Mouse (Mus musculus): ENCODE measurements around the gene Cyfip1. TPM values are rescaled to one million over a fixed set of nuclear protein-coding genes. Genes with fewer than 3 reads are reported as not detected.
"Not testable (repeated sequence)": the region's sequence is repeated elsewhere in the genome, so short reads cannot be mapped to it uniquely, and the experiment has no call there.

The Cyfip1 gene
- polyA plus RNA-seq, 1 experiment from 2014 or later = 45.1 TPM

DNA sequence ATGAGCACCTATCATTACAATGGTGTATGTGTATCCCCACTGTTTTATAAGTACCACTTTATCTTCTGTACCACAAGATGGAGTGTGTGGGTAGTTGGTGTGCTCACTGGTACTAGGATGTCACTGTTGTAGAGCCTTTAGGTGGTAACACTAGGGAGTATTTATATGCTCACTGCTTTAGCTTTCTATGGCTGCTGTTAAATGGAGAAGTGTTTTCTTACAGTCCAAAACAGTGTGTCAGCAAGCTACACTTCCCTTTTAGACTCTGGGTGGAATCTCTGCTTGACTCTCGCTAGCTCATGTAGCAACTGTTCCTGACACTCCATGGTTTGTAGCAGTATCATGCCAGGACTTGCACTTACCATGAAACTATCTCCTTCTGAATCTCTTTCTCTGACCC, 68.0 kb downstream of the Cyfip1 start:
- Histone ChIP-seq H3K27ac (ENCODE audit: low read depth, low read length) (no peak overlapping the region), H3K9me3 (ENCODE audit: control insufficient read depth, low read length) (no peaks in the 10 kb centered on the region), H3K27me3 (replicated peaks; ENCODE audit: control insufficient read depth, insufficient read depth, low read length) (no peaks in the 10 kb centered on the region), H3K9ac (ENCODE audit: low read depth, low read length) (no peak overlapping the region), H3K36me3 (ENCODE audit: control insufficient read depth, insufficient read depth, low read length) (peaks cover 32% of the 10 kb centered on the region), H3K4me1 (ENCODE audit: control insufficient read depth, insufficient read depth, low read depth, low read length) (no peaks in the 10 kb centered on the region), H3K4me3 (ENCODE audit: low read length) (no peak overlapping the region), H3K4me2 (ENCODE audit: low read length) (no peak overlapping the region)
- ATAC-seq = no peak
- WGBS = 88% methylated on average over 1 of the region's 1 CpGs

DNA sequence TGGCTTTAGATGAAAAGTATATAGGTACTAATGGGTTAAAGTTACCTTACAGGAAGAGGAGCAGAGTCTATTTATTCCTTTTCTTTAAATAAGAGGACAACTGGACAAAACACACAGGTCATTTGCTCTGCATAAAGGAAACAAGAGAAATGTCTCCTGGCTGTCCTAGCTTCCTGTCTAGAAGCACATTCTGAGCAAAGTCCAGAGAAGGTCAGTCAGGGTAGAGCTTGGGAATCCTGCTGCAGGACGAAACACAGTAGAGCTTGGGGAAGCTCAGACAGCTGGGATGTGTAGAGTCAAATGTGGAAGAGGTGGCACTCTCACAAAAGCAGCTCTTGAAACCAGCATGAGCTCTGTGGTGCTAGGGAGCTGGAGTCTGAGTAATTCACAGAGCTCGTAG, 68.8 kb downstream of the Cyfip1 start:
- no peaks in the 10 kb centered on the region for H3K9me3 ChIP-seq (ENCODE audit: control insufficient read depth, low read length)
- 83% methylated on average over 2 of the region's 2 CpGs for WGBS
- no peak overlapping the region for H3K4me2 ChIP-seq (ENCODE audit: low read length)
- no peak overlapping the region for H3K9ac ChIP-seq (ENCODE audit: low read depth, low read length)
- H3K4me3 ChIP-seq (ENCODE audit: low read length) = no peak overlapping the region
- no peaks in the 10 kb centered on the region for H3K4me1 ChIP-seq (ENCODE audit: control insufficient read depth, insufficient read depth, low read depth, low read length)
- H3K27me3 ChIP-seq (replicated peaks; ENCODE audit: control insufficient read depth, insufficient read depth, low read length) = no peaks in the 10 kb centered on the region
- H3K27ac ChIP-seq (ENCODE audit: low read depth, low read length) = no peak overlapping the region
- ATAC-seq = no peak
- H3K36me3 ChIP-seq (ENCODE audit: control insufficient read depth, insufficient read depth, low read length) = peaks cover 37% of the 10 kb centered on the region

DNA sequence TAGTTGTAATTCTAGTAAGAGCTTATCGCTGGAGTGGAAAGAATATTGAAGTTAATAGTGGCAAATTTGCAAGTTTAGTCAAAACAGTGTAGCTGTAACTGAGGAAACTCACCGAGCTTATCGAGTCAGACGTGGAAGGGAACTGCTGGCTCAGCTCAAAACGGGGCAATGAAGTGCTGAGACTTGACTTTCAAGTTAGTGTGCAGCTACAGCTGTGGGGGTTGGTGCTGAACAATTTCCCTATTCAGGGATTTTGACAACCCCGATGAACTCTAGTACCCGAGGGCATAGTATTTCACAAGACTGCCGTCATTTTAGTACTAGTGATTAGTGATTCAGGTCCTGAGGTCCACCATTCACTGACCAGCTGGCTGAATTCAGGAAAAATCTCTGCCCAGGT, 69.8 kb downstream of the Cyfip1 start:
- 79% methylated on average over 8 of the region's 8 CpGs for WGBS
- no peak for ATAC-seq

DNA sequence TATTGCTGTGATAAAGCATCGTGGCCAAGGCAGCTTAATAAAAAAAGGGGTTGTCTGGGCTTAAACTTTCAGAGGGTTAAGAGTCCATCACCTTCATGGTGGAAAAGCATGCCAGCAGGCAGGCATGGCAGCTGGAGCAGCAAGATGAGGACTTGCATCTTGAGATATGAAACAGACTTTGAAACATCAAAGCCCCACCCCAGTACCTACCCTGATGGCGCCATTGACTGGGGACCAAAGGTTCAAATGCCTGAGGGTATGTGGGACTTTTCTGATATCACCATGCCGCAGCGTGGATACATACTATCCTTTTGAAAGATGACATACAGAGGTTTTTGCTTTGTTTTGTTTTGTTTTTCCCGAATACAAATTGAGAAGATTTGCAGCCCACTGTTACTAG, 70.6 kb downstream of the Cyfip1 start:
- H3K36me3 ChIP-seq (ENCODE audit: control insufficient read depth, insufficient read depth, low read length) = peaks cover 40% of the 10 kb centered on the region
- H3K9ac ChIP-seq (ENCODE audit: low read depth, low read length) = no peak overlapping the region
- no peak overlapping the region for H3K4me2 ChIP-seq (ENCODE audit: low read length)
- H3K4me1 ChIP-seq (ENCODE audit: control insufficient read depth, insufficient read depth, low read depth, low read length) = no peaks in the 10 kb centered on the region
- 98% methylated on average over 5 of the region's 5 CpGs for WGBS
- no peaks in the 10 kb centered on the region for H3K9me3 ChIP-seq (ENCODE audit: control insufficient read depth, low read length)
- H3K4me3 ChIP-seq (ENCODE audit: low read length) = no peak overlapping the region
- no peaks in the 10 kb centered on the region for H3K27me3 ChIP-seq (replicated peaks; ENCODE audit: control insufficient read depth, insufficient read depth, low read length)
- no peak overlapping the region for H3K27ac ChIP-seq (ENCODE audit: low read depth, low read length)
- ATAC-seq = no peak

More for the DNA sequence above, 69.8 kb downstream of the Cyfip1 start:
- Histone ChIP-seq H3K9ac (ENCODE audit: low read depth, low read length) (no peak overlapping the region), H3K36me3 (ENCODE audit: control insufficient read depth, insufficient read depth, low read length) (peaks cover 39% of the 10 kb centered on the region), H3K4me2 (ENCODE audit: low read length) (no peak overlapping the region), H3K4me3 (ENCODE audit: low read length) (no peak overlapping the region), H3K27ac (ENCODE audit: low read depth, low read length) (no peak overlapping the region), H3K9me3 (ENCODE audit: control insufficient read depth, low read length) (no peaks in the 10 kb centered on the region), H3K4me1 (ENCODE audit: control insufficient read depth, insufficient read depth, low read depth, low read length) (no peaks in the 10 kb centered on the region), H3K27me3 (replicated peaks; ENCODE audit: control insufficient read depth, insufficient read depth, low read length) (no peaks in the 10 kb centered on the region)

DNA sequence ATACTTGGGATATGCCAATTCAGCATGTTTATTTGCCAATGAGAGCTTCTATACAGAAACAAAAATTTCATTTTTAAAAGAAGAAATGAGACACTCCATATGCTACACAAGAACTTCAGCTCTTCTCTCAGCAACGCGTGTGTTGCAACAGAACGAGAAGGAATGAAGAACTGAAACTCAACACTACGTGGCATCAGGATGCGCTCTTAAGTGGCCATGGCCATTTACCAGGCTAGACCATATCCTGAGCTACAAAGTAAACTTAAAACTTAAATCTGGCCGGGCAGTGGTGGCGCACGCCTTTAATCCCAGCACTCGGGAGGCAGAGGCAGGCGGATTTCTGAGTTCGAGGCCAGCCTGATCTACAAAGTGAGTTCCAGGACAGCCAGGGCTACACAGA, 76.8 kb downstream of the Cyfip1 start:
- not testable (repeated sequence) for ATAC-seq; H3K9ac ChIP-seq (ENCODE audit: low read depth, low read length); H3K4me1 ChIP-seq (ENCODE audit: control insufficient read depth, insufficient read depth, low read depth, low read length); H3K27me3 ChIP-seq (replicated peaks; ENCODE audit: control insufficient read depth, insufficient read depth, low read length); H3K4me2 ChIP-seq (ENCODE audit: low read length); H3K4me3 ChIP-seq (ENCODE audit: low read length); H3K9me3 ChIP-seq (ENCODE audit: control insufficient read depth, low read length); H3K27ac ChIP-seq (ENCODE audit: low read depth, low read length)
- peaks cover 36% of the 10 kb centered on the region for H3K36me3 ChIP-seq (ENCODE audit: control insufficient read depth, insufficient read depth, low read length)
- 98% methylated on average over 11 of the region's 11 CpGs for WGBS

DNA sequence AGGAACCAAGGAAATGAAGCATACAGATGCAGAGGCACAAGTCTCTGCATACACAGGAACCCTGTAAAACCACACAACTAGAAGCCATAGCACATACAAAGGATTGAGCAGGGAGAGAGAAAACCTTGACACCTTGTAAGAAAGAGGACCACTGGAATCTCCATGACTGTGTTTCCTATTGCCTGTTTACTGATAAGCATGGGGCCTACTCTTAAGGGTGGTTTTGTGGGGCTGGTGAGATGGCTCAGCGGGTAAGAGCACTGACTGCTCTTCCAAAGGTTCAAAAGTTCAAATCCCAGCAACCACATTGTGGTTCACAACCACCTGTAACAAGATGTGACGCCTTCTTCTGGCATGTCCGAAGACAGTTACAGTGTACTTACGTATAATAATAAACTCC, 85.7 kb downstream of the Cyfip1 start:
- WGBS = 94% methylated on average over 4 of the region's 4 CpGs
- H3K36me3 ChIP-seq (ENCODE audit: control insufficient read depth, insufficient read depth, low read length) = peaks cover 39% of the 10 kb centered on the region
- H3K4me2 ChIP-seq (ENCODE audit: low read length) = no peak overlapping the region
- no peaks in the 10 kb centered on the region for H3K27me3 ChIP-seq (replicated peaks; ENCODE audit: control insufficient read depth, insufficient read depth, low read length)
- H3K27ac ChIP-seq (ENCODE audit: low read depth, low read length) = no peak overlapping the region
- no peaks in the 10 kb centered on the region for H3K9me3 ChIP-seq (ENCODE audit: control insufficient read depth, low read length)
- no peak overlapping the region for H3K4me3 ChIP-seq (ENCODE audit: low read length)
- H3K4me1 ChIP-seq (ENCODE audit: control insufficient read depth, insufficient read depth, low read depth, low read length) = no peaks in the 10 kb centered on the region
- ATAC-seq = no peak
- no peak overlapping the region for H3K9ac ChIP-seq (ENCODE audit: low read depth, low read length)

DNA sequence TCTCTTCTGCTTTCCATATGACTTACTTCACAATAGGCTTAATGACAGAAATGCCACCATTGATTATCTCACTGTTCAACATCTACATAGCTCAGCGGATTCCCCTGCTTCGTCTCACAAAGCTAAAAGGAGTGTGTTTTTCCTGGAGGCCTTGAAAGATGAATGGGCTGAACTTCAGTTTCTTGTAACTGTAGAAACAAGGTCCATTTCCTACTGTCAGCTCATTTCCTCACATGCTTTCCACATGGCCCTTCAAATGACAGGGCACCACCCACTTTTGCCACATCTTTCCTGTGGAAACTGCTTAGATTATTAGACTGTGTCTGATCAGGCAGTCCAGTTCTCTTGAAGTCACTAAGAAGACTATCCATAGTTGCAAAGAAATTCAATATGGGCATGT, 87.1 kb downstream of the Cyfip1 start:
- WGBS = 96% methylated on average over 2 of the region's 2 CpGs
- H3K9me3 ChIP-seq (ENCODE audit: control insufficient read depth, low read length) = no peaks in the 10 kb centered on the region
- no peaks in the 10 kb centered on the region for H3K27me3 ChIP-seq (replicated peaks; ENCODE audit: control insufficient read depth, insufficient read depth, low read length)
- H3K4me2 ChIP-seq (ENCODE audit: low read length) = no peak overlapping the region
- no peak overlapping the region for H3K9ac ChIP-seq (ENCODE audit: low read depth, low read length)
- no peak for ATAC-seq
- H3K4me1 ChIP-seq (ENCODE audit: control insufficient read depth, insufficient read depth, low read depth, low read length) = no peaks in the 10 kb centered on the region
- peaks cover 32% of the 10 kb centered on the region for H3K36me3 ChIP-seq (ENCODE audit: control insufficient read depth, insufficient read depth, low read length)
- H3K27ac ChIP-seq (ENCODE audit: low read depth, low read length) = no peak overlapping the region
- H3K4me3 ChIP-seq (ENCODE audit: low read length) = no peak overlapping the region

DNA sequence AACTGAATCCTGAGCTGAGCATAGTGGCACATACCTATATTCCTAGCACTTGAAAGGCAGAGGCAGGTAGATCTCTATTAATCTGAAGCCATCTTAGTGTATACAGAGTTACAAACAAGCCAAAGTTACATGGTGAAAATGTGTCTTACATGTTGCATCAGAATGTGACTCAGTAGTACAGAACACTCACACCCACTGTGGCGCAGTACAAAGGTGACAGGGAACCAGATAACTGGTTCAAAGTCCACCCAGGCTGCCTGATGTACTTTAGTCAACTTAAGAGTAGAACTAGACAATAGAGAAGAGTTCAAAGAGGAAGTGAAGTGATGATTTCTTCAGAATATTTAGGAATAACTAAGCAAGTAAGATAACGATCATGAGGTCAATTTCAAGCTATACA, 93.5 kb downstream of the Cyfip1 start:
- H3K9me3 ChIP-seq (ENCODE audit: control insufficient read depth, low read length) = no peaks in the 10 kb centered on the region
- H3K4me3 ChIP-seq (ENCODE audit: low read length) = no peak overlapping the region
- H3K4me2 ChIP-seq (ENCODE audit: low read length) = no peak overlapping the region
- no peaks in the 10 kb centered on the region for H3K27me3 ChIP-seq (replicated peaks; ENCODE audit: control insufficient read depth, insufficient read depth, low read length)
- H3K27ac ChIP-seq (ENCODE audit: low read depth, low read length) = no peak overlapping the region
- ATAC-seq = no peak
- WGBS = over 99% methylated on average over 2 of the region's 2 CpGs
- no peaks in the 10 kb centered on the region for H3K4me1 ChIP-seq (ENCODE audit: control insufficient read depth, insufficient read depth, low read depth, low read length)
- H3K9ac ChIP-seq (ENCODE audit: low read depth, low read length) = no peak overlapping the region
- H3K36me3 ChIP-seq (ENCODE audit: control insufficient read depth, insufficient read depth, low read length) = peaks cover 9% of the 10 kb centered on the region; the same call in 1 of the 2 replicates

DNA sequence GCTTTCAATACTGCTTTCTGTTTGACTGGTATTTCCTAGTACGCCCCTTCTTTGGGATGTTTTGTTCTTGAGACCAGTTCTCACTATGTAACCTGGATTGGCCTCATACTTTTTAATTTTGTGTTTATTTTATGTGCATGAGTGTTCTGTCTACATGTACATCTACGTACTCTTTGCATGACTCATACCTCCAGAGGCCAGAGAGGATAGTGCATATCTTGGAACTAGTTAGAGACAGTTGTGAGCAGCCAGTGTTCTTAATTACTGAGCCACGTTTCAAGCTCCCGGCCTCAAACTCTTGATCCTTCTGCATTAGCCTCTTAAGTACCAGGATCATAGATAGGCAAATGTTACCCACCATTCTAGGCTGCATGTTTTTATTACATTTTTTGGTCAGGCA, 96.8 kb downstream of the Cyfip1 start:
- 98% methylated on average over 4 of the region's 4 CpGs for WGBS
- Histone ChIP-seq H3K4me3 (ENCODE audit: low read length) (no peak overlapping the region), H3K27me3 (replicated peaks; ENCODE audit: control insufficient read depth, insufficient read depth, low read length) (no peaks in the 10 kb centered on the region), H3K9ac (ENCODE audit: low read depth, low read length) (no peak overlapping the region), H3K36me3 (ENCODE audit: control insufficient read depth, insufficient read depth, low read length) (no peaks in the 10 kb centered on the region; the same call in 1 of the 2 replicates), H3K4me1 (ENCODE audit: control insufficient read depth, insufficient read depth, low read depth, low read length) (no peaks in the 10 kb centered on the region), H3K9me3 (ENCODE audit: control insufficient read depth, low read length) (no peaks in the 10 kb centered on the region), H3K4me2 (ENCODE audit: low read length) (no peak overlapping the region), H3K27ac (ENCODE audit: low read depth, low read length) (no peak overlapping the region)
- no peak for ATAC-seq

DNA sequence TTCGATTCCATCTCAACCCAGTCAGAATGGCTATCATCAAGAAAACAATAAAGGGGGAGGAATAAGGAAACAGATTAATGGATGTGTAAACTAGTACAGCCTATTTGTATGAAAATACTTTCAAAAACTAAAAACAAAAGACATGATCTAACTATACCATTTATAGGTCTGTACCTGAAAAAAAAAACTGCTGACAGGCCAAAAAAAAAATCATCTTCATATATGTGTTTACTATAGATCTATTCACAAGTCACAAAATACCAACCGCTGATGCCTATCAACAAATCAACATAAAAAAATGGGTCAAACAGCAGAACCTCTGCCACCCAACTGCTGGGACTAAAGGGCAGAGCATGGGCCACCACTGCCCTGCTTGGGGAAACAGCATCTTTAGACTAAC, 114.5 kb downstream of the Cyfip1 start:
- no peaks in the 10 kb centered on the region for H3K9me3 ChIP-seq (ENCODE audit: control insufficient read depth, low read length)
- no peak for ATAC-seq
- WGBS = 95% methylated on average over 2 of the region's 2 CpGs
- peaks cover 8% of the 10 kb centered on the region for H3K36me3 ChIP-seq (ENCODE audit: control insufficient read depth, insufficient read depth, low read length)
- peaks cover 5% of the 10 kb centered on the region for H3K4me1 ChIP-seq (ENCODE audit: control insufficient read depth, insufficient read depth, low read depth, low read length)
- no peak overlapping the region for H3K27ac ChIP-seq (ENCODE audit: low read depth, low read length)
- no peaks in the 10 kb centered on the region for H3K27me3 ChIP-seq (replicated peaks; ENCODE audit: control insufficient read depth, insufficient read depth, low read length)
- no peak overlapping the region for H3K4me3 ChIP-seq (ENCODE audit: low read length)
- no peak overlapping the region for H3K9ac ChIP-seq (ENCODE audit: low read depth, low read length)
- H3K4me2 ChIP-seq (ENCODE audit: low read length) = no peak overlapping the region

All from hindbrain, embryonic 16.5 days (tissue).